Mouse (Mus musculus) intestine, embryonic 14.5 days (tissue): ENCODE results near the gene Pkdrej. TPM values are rescaled to one million over a fixed set of nuclear protein-coding genes. Genes with fewer than 3 reads are reported as not detected.

Source experiments
- ATAC-seq: fragments of 200-750 bp; cut with Nextera tagmentation; replicated peaks from 2 replicates; pipeline ENCODE4 v1.8.0; 2017; ENCODE audit warnings: low read depth, moderate number of reproducible peaks, moderate TSS enrichment, moderate library complexity; ENCODE audit not compliant: low FRiP score, low TSS enrichment
- DNase-seq: peaks from one replicate; pipeline ENCODE4 v3.0.0-alpha.2; 2018; ENCODE audit warnings: low spot score
- H3K27ac ChIP-seq: fragments of 300-500 bp; sonication (generic); 2 replicates; pipeline ENCODE4 v1.5.1; 2014; ENCODE audit warnings: low read depth, mild to moderate bottlenecking, control low read depth
- H3K27me3 ChIP-seq: fragments of 300-500 bp; sonication (generic); replicated peaks from 2 replicates; pipeline ENCODE4 v1.6.1; 2014; ENCODE audit warnings: low read length, control low read depth; ENCODE audit not compliant: control insufficient read depth, insufficient read depth
- H3K36me3 ChIP-seq: fragments of 300-500 bp; sonication (generic); 2 replicates; pipeline ENCODE4 v1.6.1; 2014; ENCODE audit warnings: low read length, control low read depth; ENCODE audit not compliant: control insufficient read depth, insufficient read depth
- H3K4me1 ChIP-seq: fragments of 300-500 bp; sonication (generic); replicated peaks from 2 replicates; pipeline ENCODE4 v1.6.1; 2014; ENCODE audit warnings: low read length, control low read depth, mixed read lengths; ENCODE audit not compliant: control insufficient read depth, insufficient read depth
- H3K4me2 ChIP-seq: fragments of 300-500 bp; sonication (generic); 2 replicates; pipeline ENCODE4 v1.6.1; 2014; ENCODE audit warnings: low read length
- H3K4me3 ChIP-seq: fragments of 300-500 bp; sonication (generic); 2 replicates; pipeline ENCODE4 v1.5.1; 2014; ENCODE audit warnings: low read depth, low read length, control low read depth, mixed read lengths
- H3K9ac ChIP-seq: fragments of 300-500 bp; sonication (generic); 2 replicates; pipeline ENCODE4 v1.6.1; 2014; ENCODE audit warnings: mild to moderate bottlenecking, low read length
- H3K9me3 ChIP-seq: fragments of 300-500 bp; sonication (generic); 2 replicates; pipeline ENCODE4 v1.6.1; 2016; ENCODE audit warnings: low read length, control low read depth; ENCODE audit not compliant: control insufficient read depth
- WGBS: fragments of 180-500 bp; shearing (Covaris S2); extraction: QIAGEN DNeasy Blood & Tissue Kit; methylation state at CpG from one replicate; pipeline ENCODE4 v1.1.7; 2014; 5-methylcytosine and 5-hydroxymethylcytosine counted together
- polyA plus RNA-seq: library from polyadenylated mRNA; unstranded; fragments of >200 nt; fragmentation: Nextera tagmentation; extraction: Ambion mirVana; gene quantifications from 2 replicates; pipeline ENCODE4 v1.2.1, GENCODE M21; 2014

Pkdrej gene
- polyA plus RNA-seq, 1 experiment from 2014 or later = 0.37 TPM

GRCm38 (mm10) chr15:85813428-85813827, 8.1 kb downstream of the Pkdrej start:
- no peak overlapping the region for H3K27ac ChIP-seq
- ATAC-seq (no peak), DNase-seq (no peak)
- no peaks in the 10 kb centered on the region for H3K36me3 ChIP-seq
- no peak overlapping the region for H3K9ac ChIP-seq
- H3K4me2 ChIP-seq = no peak overlapping the region
- WGBS = 63% methylated on average over 10 of the region's 10 CpGs
- no peaks in the 10 kb centered on the region for H3K27me3 ChIP-seq
- peaks cover 8% of the 10 kb centered on the region for H3K4me1 ChIP-seq
- H3K4me3 ChIP-seq = no peak overlapping the region
- H3K9me3 ChIP-seq = peaks cover 3% of the 10 kb centered on the region; the same call in 1 of the 2 replicates

- peaks cover 8% of the 10 kb centered on the region for H3K4me1 ChIP-seq
- H3K4me2 ChIP-seq = peak within 1 kb of the TSS; percentile 87
- WGBS = 3% methylated on average over 35 of the region's 36 CpGs
- no peaks in the 10 kb centered on the region for H3K27me3 ChIP-seq
- ATAC-seq (peak; percentile 89), DNase-seq (peak; percentile 99)
- peak within 1 kb of the TSS; percentile 74 for H3K9ac ChIP-seq
- peak within 1 kb of the TSS; percentile 64 for H3K4me3 ChIP-seq
- H3K36me3 ChIP-seq = no peaks in the 10 kb centered on the region
- H3K9me3 ChIP-seq = no peaks in the 10 kb centered on the region
- H3K27ac ChIP-seq = peak within 1 kb of the TSS; percentile 91
These were observed 9.8 kb downstream of the Pkdrej start, which contains the start of gene Cdpf1 for GRCm38 (mm10) chr15:85811535-85812277. TSS of gene Cdpf1 (minus strand) at chr15:85811697.

GRCm38 (mm10) chr15:85810806-85811521, 10.6 kb downstream of the Pkdrej start:
- Histone ChIP-seq H3K4me1 (peaks cover 8% of the 10 kb centered on the region), H3K4me2 (peak overlapping the region; percentile 87), H3K27me3 (no peaks in the 10 kb centered on the region), H3K9ac (peak overlapping the region; percentile 74), H3K27ac (peak overlapping the region; percentile 60; the same call in 1 of the 2 replicates), H3K9me3 (no peaks in the 10 kb centered on the region), H3K4me3 (peak overlapping the region; percentile 64), H3K36me3 (no peaks in the 10 kb centered on the region)
- ATAC-seq (peak; percentile 84), DNase-seq (no peak)
- WGBS = 2% methylated on average over 36 of the region's 36 CpGs

- H3K27ac ChIP-seq = no peak overlapping the region
- H3K36me3 ChIP-seq = no peaks in the 10 kb centered on the region
- H3K9ac ChIP-seq = peak overlapping the region; percentile 74
- peak overlapping the region; percentile 64 for H3K4me3 ChIP-seq
- H3K4me2 ChIP-seq = peak overlapping the region; percentile 87
- ATAC-seq = no peak
- H3K9me3 ChIP-seq = no peaks in the 10 kb centered on the region
- no peaks in the 10 kb centered on the region for H3K27me3 ChIP-seq
- DNase-seq = no peak
- H3K4me1 ChIP-seq = peaks cover 8% of the 10 kb centered on the region
- 77% methylated on average over 5 of the region's 5 CpGs for WGBS
These were observed 11.1 kb downstream of the Pkdrej start for GRCm38 (mm10) chr15:85810462-85810805.

- ATAC-seq (no peak), DNase-seq (no peak)
- peaks cover 8% of the 10 kb centered on the region for H3K4me1 ChIP-seq
- no peak overlapping the region for H3K9ac ChIP-seq
- WGBS = 87% methylated on average over 12 of the region's 12 CpGs
- no peaks in the 10 kb centered on the region for H3K36me3 ChIP-seq
- H3K4me3 ChIP-seq = no peak overlapping the region
- no peak overlapping the region for H3K27ac ChIP-seq
- H3K4me2 ChIP-seq = no peak overlapping the region
- H3K9me3 ChIP-seq = no peaks in the 10 kb centered on the region
- H3K27me3 ChIP-seq = no peaks in the 10 kb centered on the region
These were observed 12.4 kb downstream of the Pkdrej start for GRCm38 (mm10) chr15:85809091-85809490.

GRCm38 (mm10) chr15:85808434-85808833, 13.1 kb downstream of the Pkdrej start:
- ATAC-seq (no peak), DNase-seq (no peak)
- 53% methylated on average over 8 of the region's 8 CpGs for WGBS
- no peak overlapping the region for H3K27ac ChIP-seq
- H3K9me3 ChIP-seq = no peaks in the 10 kb centered on the region
- H3K36me3 ChIP-seq = no peaks in the 10 kb centered on the region
- no peak overlapping the region for H3K4me3 ChIP-seq
- H3K27me3 ChIP-seq = no peaks in the 10 kb centered on the region
- no peak overlapping the region for H3K9ac ChIP-seq
- H3K4me2 ChIP-seq = no peak overlapping the region
- H3K4me1 ChIP-seq = peaks cover 8% of the 10 kb centered on the region

- Histone ChIP-seq H3K4me2 (no peak overlapping the region), H3K36me3 (no peaks in the 10 kb centered on the region), H3K9ac (no peak overlapping the region), H3K27me3 (no peaks in the 10 kb centered on the region), H3K27ac (no peak overlapping the region), H3K4me3 (no peak overlapping the region), H3K9me3 (no peaks in the 10 kb centered on the region), H3K4me1 (peaks cover 8% of the 10 kb centered on the region)
- ATAC-seq = no peak
- no peak for DNase-seq
- 80% methylated on average over 6 of the region's 6 CpGs for WGBS
These were observed 13.5 kb downstream of the Pkdrej start for GRCm38 (mm10) chr15:85808031-85808430.

- H3K9me3 ChIP-seq = no peaks in the 10 kb centered on the region
- H3K27ac ChIP-seq = no peak overlapping the region
- no peak overlapping the region for H3K4me2 ChIP-seq
- no peaks in the 10 kb centered on the region for H3K36me3 ChIP-seq
- peaks cover 8% of the 10 kb centered on the region for H3K4me1 ChIP-seq
- H3K4me3 ChIP-seq = no peak overlapping the region
- H3K27me3 ChIP-seq = no peaks in the 10 kb centered on the region
- no peak overlapping the region for H3K9ac ChIP-seq
- no peak for ATAC-seq
- WGBS = 83% methylated on average over 4 of the region's 4 CpGs
- DNase-seq = no peak
These were observed 14.1 kb downstream of the Pkdrej start for GRCm38 (mm10) chr15:85807404-85807803.
